Mouse (Mus musculus) embryonic fibroblast, embryonic 13.5 days (primary cell): ENCODE measurements at regions not wholly inside any gene's neighbourhood (a gene's known extent, or its start where the extent isn't known, plus 50 kb on each side); places are given as distances from the start of the nearest gene placed in this dataset.

Experiments
- CTCF ChIP-seq: IDR thresholded peaks from 2 replicates; pipeline ENCODE4 v1.5.1; 2011; ENCODE audit warnings: mild to moderate bottlenecking, control low read depth, low read length, moderate library complexity, borderline replicate concordance; ENCODE audit not compliant: insufficient read depth
- POLR2A ChIP-seq: IDR thresholded peaks from 2 replicates; pipeline ENCODE4 v1.6.1; 2011; ENCODE audit warnings: low read depth, mild to moderate bottlenecking, control low read depth, low read length, moderate library complexity

DNA sequence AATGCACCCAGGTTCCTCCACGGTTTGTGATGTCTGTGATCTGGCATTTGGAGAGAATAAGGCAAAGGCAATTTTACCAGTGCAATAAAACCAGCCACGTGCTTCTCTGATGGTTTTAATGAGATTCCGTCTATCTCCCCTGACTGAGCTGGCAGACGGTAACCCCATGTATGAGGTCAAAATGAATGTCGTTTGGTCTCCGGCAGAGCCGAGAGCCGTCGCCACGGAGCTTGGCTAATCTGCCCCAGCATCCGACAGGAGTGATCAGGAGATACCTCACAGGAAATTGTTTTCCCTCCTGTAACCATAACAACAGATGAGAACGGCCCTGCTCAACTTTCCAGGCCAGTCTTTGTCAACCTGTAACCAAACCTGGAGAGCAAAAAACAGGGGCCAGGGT, 55.9 kb upstream of the A530016L24Rik start:
- TF ChIP-seq CTCF (no peak), POLR2A (no peak)
